Mouse (Mus musculus) forebrain, embryonic 13.5 days (tissue): Measurements from ENCODE around the gene Scaf1. TPM values are rescaled to one million over a fixed set of nuclear protein-coding genes. Genes with fewer than 3 reads are reported as not detected.

Experiments
- ATAC-seq: fragments of 200-750 bp; cut with Nextera tagmentation; 2 replicates; pipeline ENCODE4 v1.8.0; 2017
- H3K27ac ChIP-seq: fragments of 300-500 bp; sonication (generic); 2 replicates; pipeline ENCODE4 v1.5.1; 2015; ENCODE audit warnings: inconsistent platforms, mild to moderate bottlenecking, moderate library complexity
- H3K27me3 ChIP-seq: fragments of 300-500 bp; sonication (generic); 2 replicates; pipeline ENCODE4 v1.6.1; 2015; ENCODE audit warnings: mild to moderate bottlenecking, inconsistent platforms
- H3K36me3 ChIP-seq: fragments of 300-500 bp; sonication (generic); 2 replicates; pipeline ENCODE4 v1.6.1; 2015; ENCODE audit warnings: mild to moderate bottlenecking, inconsistent platforms; ENCODE audit not compliant: poor library complexity, severe bottlenecking
- H3K4me1 ChIP-seq: fragments of 300-500 bp; sonication (generic); 2 replicates; pipeline ENCODE4 v1.6.1; 2015; ENCODE audit warnings: inconsistent platforms
- H3K4me2 ChIP-seq: fragments of 300-500 bp; sonication (generic); 2 replicates; pipeline ENCODE4 v1.6.1; 2015; ENCODE audit warnings: inconsistent platforms, mild to moderate bottlenecking, moderate library complexity
- H3K4me3 ChIP-seq: fragments of 300-500 bp; sonication (generic); 2 replicates; pipeline ENCODE4 v1.5.1; 2015; ENCODE audit warnings: mild to moderate bottlenecking, inconsistent platforms
- H3K9ac ChIP-seq: fragments of 300-500 bp; sonication (generic); 2 replicates; pipeline ENCODE4 v1.6.1; 2015; ENCODE audit warnings: mild to moderate bottlenecking, inconsistent platforms
- H3K9me3 ChIP-seq: fragments of 300-500 bp; sonication (generic); replicated peaks from 2 replicates; pipeline ENCODE4 v1.6.1; 2016; ENCODE audit warnings: inconsistent platforms
- WGBS: fragments of 180-500 bp; shearing (Covaris S2); methylation state at CpG from one replicate; pipeline ENCODE4 v1.1.7; 2015; 5-methylcytosine and 5-hydroxymethylcytosine counted together
- polyA plus RNA-seq: library from polyadenylated mRNA; unstranded; fragments of >200 nt; fragmentation: Nextera tagmentation; extraction: Ambion mirVana; gene quantifications from 2 replicates; pipeline ENCODE4 v1.2.1, GENCODE M21; 2015

The Scaf1 gene
- polyA plus RNA-seq, 1 experiment from 2014 or later, result 35.8 TPM

GRCm38 (mm10) chr7:44986879-44987718 lies 29.1 kb downstream of the Scaf1 start:
- Histone ChIP-seq H3K36me3 (peaks cover 28% of the 10 kb centered on the region), H3K27me3 (no peaks in the 10 kb centered on the region), H3K4me1 (peaks cover 42% of the 10 kb centered on the region), H3K27ac (peak overlapping the region; percentile 90), H3K4me2 (peak overlapping the region; percentile 71), H3K4me3 (peak overlapping the region; percentile 96), H3K9ac (peak overlapping the region; percentile 80), H3K9me3 (no peaks in the 10 kb centered on the region)
- ATAC-seq, result no peak; the same call in 1 of the 2 replicates
- whole genome bisulfite sequencing, result under 1% methylated on average over 29 of the region's 29 CpGs

- Histone ChIP-seq H3K4me1 (peaks cover 42% of the 10 kb centered on the region), H3K27ac (peak within 1 kb of the TSS; percentile 93), H3K9me3 (no peaks in the 10 kb centered on the region), H3K4me3 (peak within 1 kb of the TSS; percentile 96), H3K9ac (peak within 1 kb of the TSS; percentile 98), H3K4me2 (peak within 1 kb of the TSS; percentile 73), H3K27me3 (no peaks in the 10 kb centered on the region), H3K36me3 (peaks cover 29% of the 10 kb centered on the region)
- WGBS, result under 1% methylated on average over 42 of the region's 42 CpGs
- ATAC-seq, result peak; percentile 97
Measured at GRCm38 (mm10) chr7:44986192-44986878, 29.8 kb downstream of the Scaf1 start, which contains the start of gene Prmt1. Prmt1 (minus strand) TSS chr7:44986568.

GRCm38 (mm10) chr7:44985595-44986191 lies 30.5 kb downstream of the Scaf1 start:
- no peak for ATAC-seq
- H3K4me3 ChIP-seq, result peak overlapping the region; percentile 96
- 0% methylated on average over 32 of the region's 45 CpGs for WGBS
- H3K36me3 ChIP-seq, result peaks cover 31% of the 10 kb centered on the region
- peaks cover 42% of the 10 kb centered on the region for H3K4me1 ChIP-seq
- H3K9ac ChIP-seq, result peak overlapping the region; percentile 98
- H3K4me2 ChIP-seq, result peak overlapping the region; percentile 73
- H3K9me3 ChIP-seq, result no peaks in the 10 kb centered on the region
- H3K27ac ChIP-seq, result peak overlapping the region; percentile 93
- H3K27me3 ChIP-seq, result no peaks in the 10 kb centered on the region

- H3K4me3 ChIP-seq, result peak overlapping the region; percentile 96
Measured at GRCm38 (mm10) chr7:44984833-44985164, 31.4 kb downstream of the Scaf1 start.

GRCm38 (mm10) chr7:44983944-44984832 lies 32.0 kb downstream of the Scaf1 start:
- peaks cover 39% of the 10 kb centered on the region for H3K36me3 ChIP-seq
- H3K9me3 ChIP-seq, result no peaks in the 10 kb centered on the region
- peaks cover 38% of the 10 kb centered on the region for H3K4me1 ChIP-seq
- H3K4me3 ChIP-seq, result peak overlapping the region; percentile 96
- peak overlapping the region; percentile 93 for H3K27ac ChIP-seq
- 71% methylated on average over 7 of the region's 7 CpGs for WGBS
- peak overlapping the region; percentile 34 for H3K9ac ChIP-seq
- ATAC-seq, result no peak
- no peaks in the 10 kb centered on the region for H3K27me3 ChIP-seq
- peak overlapping the region; percentile 73 for H3K4me2 ChIP-seq

More at GRCm38 (mm10) chr7:44984833-44985164, 31.4 kb downstream of the Scaf1 start:
- ATAC-seq, result no peak
- no peaks in the 10 kb centered on the region for H3K9me3 ChIP-seq
- H3K27ac ChIP-seq, result peak overlapping the region; percentile 93; the same call in 1 of the 2 replicates
- peaks cover 42% of the 10 kb centered on the region for H3K4me1 ChIP-seq
- H3K36me3 ChIP-seq, result peaks cover 34% of the 10 kb centered on the region
- H3K27me3 ChIP-seq, result no peaks in the 10 kb centered on the region
- H3K4me2 ChIP-seq, result peak overlapping the region; percentile 73
- 49% methylated on average over 3 of the region's 3 CpGs for WGBS
- peak overlapping the region; percentile 98 for H3K9ac ChIP-seq

GRCm38 (mm10) chr7:44983085-44983484 lies 33.1 kb downstream of the Scaf1 start:
- H3K9ac ChIP-seq, result no peak overlapping the region
- ATAC-seq, result no peak
- H3K4me1 ChIP-seq, result peaks cover 30% of the 10 kb centered on the region
- no peaks in the 10 kb centered on the region for H3K27me3 ChIP-seq
- no peaks in the 10 kb centered on the region for H3K9me3 ChIP-seq
- H3K4me2 ChIP-seq, result peak overlapping the region; percentile 73; the same call in 1 of the 2 replicates
- 28% methylated on average over 6 of the region's 6 CpGs for WGBS
- H3K4me3 ChIP-seq, result 0 out of 2 replicates have a peak overlapping the region, but pooled peaks have one; percentile 1
- peaks cover 48% of the 10 kb centered on the region for H3K36me3 ChIP-seq
- 0 out of 2 replicates have a peak overlapping the region, but pooled peaks have one; percentile 25 for H3K27ac ChIP-seq

- peaks cover 25% of the 10 kb centered on the region for H3K4me1 ChIP-seq
- no peak overlapping the region for H3K4me2 ChIP-seq
- no peak overlapping the region for H3K9ac ChIP-seq
- H3K4me3 ChIP-seq, result no peak overlapping the region
- H3K36me3 ChIP-seq, result peaks cover 63% of the 10 kb centered on the region
- ATAC-seq, result no peak
- WGBS, result 93% methylated on average over 8 of the region's 8 CpGs
- H3K9me3 ChIP-seq, result no peaks in the 10 kb centered on the region
- H3K27ac ChIP-seq, result no peak overlapping the region
- no peaks in the 10 kb centered on the region for H3K27me3 ChIP-seq
Measured at GRCm38 (mm10) chr7:44981539-44981938, 34.6 kb downstream of the Scaf1 start.

- Histone ChIP-seq H3K4me2 (no peak overlapping the region), H3K9ac (no peak overlapping the region), H3K36me3 (peaks cover 71% of the 10 kb centered on the region), H3K27ac (no peak overlapping the region), H3K4me1 (peaks cover 17% of the 10 kb centered on the region), H3K27me3 (no peaks in the 10 kb centered on the region), H3K9me3 (no peaks in the 10 kb centered on the region), H3K4me3 (no peak overlapping the region)
- no peak for ATAC-seq
- 97% methylated on average over 3 of the region's 3 CpGs for WGBS
Measured at GRCm38 (mm10) chr7:44978300-44978699, 37.9 kb downstream of the Scaf1 start.

- H3K4me2 ChIP-seq, result peak overlapping the region; percentile 84
- 18% methylated on average over 6 of the region's 6 CpGs for WGBS
- H3K36me3 ChIP-seq, result peaks cover 48% of the 10 kb centered on the region
- ATAC-seq, result no peak
- peak overlapping the region; percentile 51; the same call in 1 of the 2 replicates for H3K4me3 ChIP-seq
- peaks cover 34% of the 10 kb centered on the region for H3K4me1 ChIP-seq
- H3K27ac ChIP-seq, result peak overlapping the region; percentile 91
- no peaks in the 10 kb centered on the region for H3K27me3 ChIP-seq
- H3K9me3 ChIP-seq, result no peaks in the 10 kb centered on the region
- peak overlapping the region; percentile 71; the same call in 1 of the 2 replicates for H3K9ac ChIP-seq
Measured at GRCm38 (mm10) chr7:44975117-44975419, 41.1 kb downstream of the Scaf1 start.

- Histone ChIP-seq H3K4me2 (peak within 1 kb of the TSS; percentile 84), H3K36me3 (peaks cover 43% of the 10 kb centered on the region), H3K27me3 (no peaks in the 10 kb centered on the region), H3K4me3 (peak within 1 kb of the TSS; percentile 51), H3K4me1 (peaks cover 34% of the 10 kb centered on the region), H3K27ac (peak within 1 kb of the TSS; percentile 91), H3K9me3 (no peaks in the 10 kb centered on the region), H3K9ac (peak within 1 kb of the TSS; percentile 71)
- peak; percentile 59 for ATAC-seq
- WGBS, result under 1% methylated on average over 22 of the region's 22 CpGs
Measured at GRCm38 (mm10) chr7:44974383-44975116, 41.6 kb downstream of the Scaf1 start, which contains the start of gene Cpt1c. Cpt1c (minus strand) TSS chr7:44974851.
